Mouse (Mus musculus) lung, postnatal 25 days (tissue): ENCODE data around the gene Hif3a.

Experiments used
- DNase-seq: peaks from one replicate; pipeline ENCODE4 v3.0.0; 2022; ENCODE audit warnings: low spot score

Hif3a gene

GRCm38 (mm10) chr7:17056601-17057523 lies 5.4 kb downstream of the Hif3a start:
- peak; percentile 31 for DNase-seq

- DNase-seq, result peak; percentile 95
Measured at GRCm38 (mm10) chr7:17056081-17056581, 6.1 kb downstream of the Hif3a start.

- no peak for DNase-seq
Measured at GRCm38 (mm10) chr7:17055287-17055946, 6.8 kb downstream of the Hif3a start.

GRCm38 (mm10) chr7:17054325-17054989 lies 7.8 kb downstream of the Hif3a start:
- no peak for DNase-seq

GRCm38 (mm10) chr7:17050933-17051594 lies 11.2 kb downstream of the Hif3a start:
- peak; percentile 70 for DNase-seq

- DNase-seq, result no peak
Measured at GRCm38 (mm10) chr7:17050491-17050890, 11.7 kb downstream of the Hif3a start.

- DNase-seq, result no peak
Measured at GRCm38 (mm10) chr7:17048431-17049190, 13.6 kb downstream of the Hif3a start.

- no peak for DNase-seq
Measured at GRCm38 (mm10) chr7:17047041-17047682, 15.1 kb downstream of the Hif3a start.

GRCm38 (mm10) chr7:17045743-17046142 lies 16.5 kb downstream of the Hif3a start:
- DNase-seq, result no peak

GRCm38 (mm10) chr7:17039373-17039772 lies 22.9 kb downstream of the Hif3a start:
- no peak for DNase-seq

GRCm38 (mm10) chr7:17038018-17038695 lies 24.1 kb downstream of the Hif3a start:
- DNase-seq, result no peak

GRCm38 (mm10) chr7:17030239-17030638 lies 32.0 kb downstream of the Hif3a start:
- DNase-seq, result no peak

GRCm38 (mm10) chr7:17028923-17029322 lies 33.3 kb downstream of the Hif3a start:
- no peak for DNase-seq

GRCm38 (mm10) chr7:17027588-17028343 lies 34.5 kb downstream of the Hif3a start, which contains the start of gene Ppp5c:
Gene Ppp5c (minus strand): TSS chr7:17027924.
- DNase-seq, result peak; percentile 92

GRCm38 (mm10) chr7:17026710-17027587 lies 35.3 kb downstream of the Hif3a start:
- peak; percentile 56 for DNase-seq

GRCm38 (mm10) chr7:17025896-17026622 lies 36.2 kb downstream of the Hif3a start:
- DNase-seq, result no peak

GRCm38 (mm10) chr7:17025505-17025894 lies 36.7 kb downstream of the Hif3a start:
- DNase-seq, result no peak
